Mouse (Mus musculus): ENCODE measurements around the gene Hsd17b1. TPM values are rescaled to one million over a fixed set of nuclear protein-coding genes. Genes with fewer than 3 reads are reported as not detected.

The Hsd17b1 gene
- polyA plus RNA-seq, 1 experiment from 2014 or later: not detected

- H3K27me3 ChIP-seq (replicated peaks): no peaks in the 10 kb centered on the region
- WGBS: 17% methylated on average over 8 of the region's 8 CpGs
- peaks cover 27% of the 10 kb centered on the region for H3K36me3 ChIP-seq
- 0 out of 2 replicates have a peak overlapping the region, but pooled peaks have one; percentile 0 for H3K4me2 ChIP-seq
- ATAC-seq (ENCODE audit: insufficient number of reproducible peaks, low FRiP score): no peak
- H3K4me3 ChIP-seq: no peak overlapping the region
- H3K27ac ChIP-seq (ENCODE audit: poor library complexity, severe bottlenecking): peak overlapping the region; percentile 99
- peaks cover 99% of the 10 kb centered on the region for H3K4me1 ChIP-seq (replicated peaks)
- peak overlapping the region; percentile 24 for H3K9ac ChIP-seq
- no peaks in the 10 kb centered on the region for H3K9me3 ChIP-seq (replicated peaks)
These were observed 18.1 kb upstream of the Hsd17b1 start for GRCm38 (mm10) chr11:101060126-101060525.

GRCm38 (mm10) chr11:101061049-101061448, 17.2 kb upstream of the Hsd17b1 start:
- 72% methylated on average over 5 of the region's 5 CpGs for WGBS

GRCm38 (mm10) chr11:101062165-101062884, 15.9 kb upstream of the Hsd17b1 start:
- H3K4me3 ChIP-seq: no peak overlapping the region
- H3K4me1 ChIP-seq (replicated peaks): peaks cover 89% of the 10 kb centered on the region
- ATAC-seq (ENCODE audit: insufficient number of reproducible peaks, low FRiP score): no peak
- 72% methylated on average over 12 of the region's 12 CpGs for WGBS
- H3K9ac ChIP-seq: peak overlapping the region; percentile 72
- H3K9me3 ChIP-seq (replicated peaks): no peaks in the 10 kb centered on the region
- peaks cover 18% of the 10 kb centered on the region for H3K36me3 ChIP-seq
- H3K27ac ChIP-seq (ENCODE audit: poor library complexity, severe bottlenecking): peak overlapping the region; percentile 99
- peak overlapping the region; percentile 28; the same call in 1 of the 2 replicates for H3K4me2 ChIP-seq
- no peaks in the 10 kb centered on the region for H3K27me3 ChIP-seq (replicated peaks)

More at GRCm38 (mm10) chr11:101061049-101061448, 17.2 kb upstream of the Hsd17b1 start:
- peaks cover 18% of the 10 kb centered on the region for H3K36me3 ChIP-seq
- H3K9ac ChIP-seq: peak overlapping the region; percentile 60; the same call in 1 of the 2 replicates
- H3K4me2 ChIP-seq: no peak overlapping the region
- no peaks in the 10 kb centered on the region for H3K9me3 ChIP-seq (replicated peaks)
- no peak for ATAC-seq (ENCODE audit: insufficient number of reproducible peaks, low FRiP score)
- no peak overlapping the region for H3K4me3 ChIP-seq
- H3K4me1 ChIP-seq (replicated peaks): peaks cover 93% of the 10 kb centered on the region
- H3K27me3 ChIP-seq (replicated peaks): no peaks in the 10 kb centered on the region
- peak overlapping the region; percentile 99 for H3K27ac ChIP-seq (ENCODE audit: poor library complexity, severe bottlenecking)

GRCm38 (mm10) chr11:101062971-101063675, 15.1 kb upstream of the Hsd17b1 start:
- peak overlapping the region; percentile 99 for H3K27ac ChIP-seq (ENCODE audit: poor library complexity, severe bottlenecking)

GRCm38 (mm10) chr11:101063676-101064327, 14.4 kb upstream of the Hsd17b1 start:
- Histone ChIP-seq H3K36me3 (peaks cover 18% of the 10 kb centered on the region), H3K9me3 (replicated peaks) (no peaks in the 10 kb centered on the region), H3K4me1 (replicated peaks) (peaks cover 74% of the 10 kb centered on the region), H3K4me3 (no peak overlapping the region; the same call in 1 of the 2 replicates), H3K9ac (peak overlapping the region; percentile 72), H3K27me3 (replicated peaks) (no peaks in the 10 kb centered on the region), H3K4me2 (peak overlapping the region; percentile 28), H3K27ac (ENCODE audit: poor library complexity, severe bottlenecking) (peak overlapping the region; percentile 99)
- peak; percentile 76 for ATAC-seq (ENCODE audit: insufficient number of reproducible peaks, low FRiP score)
- 1% methylated on average over 12 of the region's 12 CpGs for WGBS

More at GRCm38 (mm10) chr11:101062971-101063675, 15.1 kb upstream of the Hsd17b1 start:
- Histone ChIP-seq H3K4me3 (no peak overlapping the region), H3K9ac (peak overlapping the region; percentile 72), H3K4me2 (peak overlapping the region; percentile 28), H3K36me3 (peaks cover 18% of the 10 kb centered on the region), H3K9me3 (replicated peaks) (no peaks in the 10 kb centered on the region), H3K4me1 (replicated peaks) (peaks cover 81% of the 10 kb centered on the region), H3K27me3 (replicated peaks) (no peaks in the 10 kb centered on the region)
- peak; percentile 6; the same call in 1 of the 2 replicates for ATAC-seq (ENCODE audit: insufficient number of reproducible peaks, low FRiP score)
- WGBS: 46% methylated on average over 14 of the region's 14 CpGs

GRCm38 (mm10) chr11:101064462-101064861, 13.7 kb upstream of the Hsd17b1 start:
- no peak for ATAC-seq (ENCODE audit: insufficient number of reproducible peaks, low FRiP score)
- H3K4me1 ChIP-seq (replicated peaks): peaks cover 71% of the 10 kb centered on the region
- no peaks in the 10 kb centered on the region for H3K27me3 ChIP-seq (replicated peaks)
- no peaks in the 10 kb centered on the region for H3K9me3 ChIP-seq (replicated peaks)
- 51% methylated on average over 4 of the region's 4 CpGs for WGBS
- H3K4me3 ChIP-seq: no peak overlapping the region
- peak overlapping the region; percentile 99 for H3K27ac ChIP-seq (ENCODE audit: poor library complexity, severe bottlenecking)
- peak overlapping the region; percentile 72 for H3K9ac ChIP-seq
- H3K36me3 ChIP-seq: peaks cover 18% of the 10 kb centered on the region
- H3K4me2 ChIP-seq: peak overlapping the region; percentile 28

- peak overlapping the region; percentile 52; the same call in 1 of the 2 replicates for H3K9ac ChIP-seq
These were observed 13.2 kb upstream of the Hsd17b1 start for GRCm38 (mm10) chr11:101065002-101065401.

GRCm38 (mm10) chr11:101066549-101067412, 11.4 kb upstream of the Hsd17b1 start:
- Histone ChIP-seq H3K9me3 (replicated peaks) (no peaks in the 10 kb centered on the region), H3K4me3 (peak overlapping the region; percentile 30), H3K27me3 (replicated peaks) (peaks cover 11% of the 10 kb centered on the region; the same call in 1 of the 2 replicates), H3K36me3 (peaks cover 11% of the 10 kb centered on the region; the same call in 1 of the 2 replicates), H3K4me2 (peak overlapping the region; percentile 66), H3K27ac (ENCODE audit: poor library complexity, severe bottlenecking) (no peak overlapping the region), H3K4me1 (replicated peaks) (peaks cover 58% of the 10 kb centered on the region), H3K9ac (peak overlapping the region; percentile 39; the same call in 1 of the 2 replicates)
- no peak for ATAC-seq (ENCODE audit: insufficient number of reproducible peaks, low FRiP score)
- WGBS: 22% methylated on average over 18 of the region's 18 CpGs

More at GRCm38 (mm10) chr11:101065002-101065401, 13.2 kb upstream of the Hsd17b1 start:
- Histone ChIP-seq H3K27me3 (replicated peaks) (no peaks in the 10 kb centered on the region), H3K4me2 (no peak overlapping the region), H3K27ac (ENCODE audit: poor library complexity, severe bottlenecking) (peak overlapping the region; percentile 99), H3K4me1 (replicated peaks) (peaks cover 66% of the 10 kb centered on the region), H3K4me3 (no peak overlapping the region), H3K9me3 (replicated peaks) (no peaks in the 10 kb centered on the region), H3K36me3 (peaks cover 18% of the 10 kb centered on the region)
- 75% methylated on average over 9 of the region's 9 CpGs for WGBS
- no peak for ATAC-seq (ENCODE audit: insufficient number of reproducible peaks, low FRiP score)

- peaks cover 29% of the 10 kb centered on the region for H3K4me1 ChIP-seq (replicated peaks)
- H3K36me3 ChIP-seq: 0 out of 2 replicates have a peak, but pooled peaks cover 3% of the 10 kb centered on the region
- no peak within 1 kb of the TSS for H3K27ac ChIP-seq (ENCODE audit: poor library complexity, severe bottlenecking)
- H3K4me2 ChIP-seq: peak within 1 kb of the TSS; percentile 97
- H3K4me3 ChIP-seq: peak within 1 kb of the TSS; percentile 81
- H3K9ac ChIP-seq: peak within 1 kb of the TSS; percentile 83
- peak; percentile 91 for ATAC-seq (ENCODE audit: insufficient number of reproducible peaks, low FRiP score)
- H3K27me3 ChIP-seq (replicated peaks): peaks cover 20% of the 10 kb centered on the region; the same call in 1 of the 2 replicates
- H3K9me3 ChIP-seq (replicated peaks): no peaks in the 10 kb centered on the region
- 2% methylated on average over 35 of the region's 35 CpGs for WGBS
These were observed 8.6 kb upstream of the Hsd17b1 start, which contains the start of gene Naglu for GRCm38 (mm10) chr11:101069391-101070188. Gene Naglu (plus strand): TSS chr11:101070012.

All from heart, embryonic 12.5 days (tissue).